8 mouse cellular contexts compared by ENCODE assay signal in genomic region chr11:62047817-62048640, GRCm38 (mm10).
A peak's percentile ranks its signal among the peaks of the same experiment; 100 is the strongest.
DNase-seq lines count a peak whose midpoint lies in the region; ATAC-seq lines count a peak whose summit lies in the region.

No protein-coding gene starts in this region.

- H3K4me2 ChIP-seq in heart, embryonic 11.5 days = no peak overlapping the region

- no peaks in the 10 kb centered on the region for H3K36me3 ChIP-seq in heart, embryonic 11.5 days (ENCODE audit: control insufficient read depth, insufficient read depth, low read length)

- ATAC-seq in heart, embryonic 11.5 days (replicated peaks; ENCODE audit: insufficient number of reproducible peaks, low FRiP score, low TSS enrichment) = no peak

- no peaks in the 10 kb centered on the region for H3K4me1 ChIP-seq in heart, embryonic 11.5 days (ENCODE audit: control insufficient read depth, insufficient read depth, low read length)

- 41% methylated on average over 9 of the region's 9 CpGs for WGBS in heart, embryonic 11.5 days (ENCODE audit: insufficient replicate concordance)

- H3K9ac ChIP-seq in heart, embryonic 11.5 days (ENCODE audit: low read depth, low read length) = no peak overlapping the region

- no peaks in the 10 kb centered on the region for H3K9me3 ChIP-seq in heart, embryonic 11.5 days (replicated peaks; ENCODE audit: control insufficient read depth, low read length)

- H3K4me3 ChIP-seq in heart, embryonic 11.5 days (ENCODE audit: low read depth, low read length) = no peak overlapping the region

- no peak overlapping the region for H3K27ac ChIP-seq in heart, embryonic 11.5 days (ENCODE audit: low read depth, low read length)

- no peaks in the 10 kb centered on the region for H3K27me3 ChIP-seq in heart, embryonic 11.5 days (ENCODE audit: control insufficient read depth, insufficient read depth, low read length)

- DNase-seq in heart, adult 11 months = peak; percentile 82
- peak; percentile 92 for DNase-seq in adipocyte (ENCODE audit: low spot score)
- peak; percentile 43 to 72 for DNase-seq in cerebellum, postnatal 4 days (ENCODE audit: low spot score in 2 of 2)
- peak; percentile 25 for DNase-seq in gastrocnemius, postnatal 25 days
- DNase-seq in kidney, postnatal 4 days = peak; percentile 82 to 83
- peak; percentile 73 for DNase-seq in lung, postnatal 25 days (ENCODE audit: low spot score)
- DNase-seq in spleen, adult 18-20 months = peak; percentile 16 to 56

Comparison
In these comparisons a context has a peak if more than half of its experiments do, and no peak if none do; other contexts are left out.
1. DNase-seq: peak in every context shown above with its lines; median percentile 92 in adipocyte; 82 in kidney, postnatal 4 days; 82 in heart, adult 11 months; 73 in lung, postnatal 25 days; 58 in cerebellum, postnatal 4 days; 36 in spleen, adult 18-20 months; 25 in gastrocnemius, postnatal 25 days.